Mouse (Mus musculus) CH12.LX (cell line): ENCODE data around the gene Catspere2. TPM values are rescaled to one million over a fixed set of nuclear protein-coding genes. Genes with fewer than 3 reads are reported as not detected.
"Not testable (repeated sequence)": the region's sequence is repeated elsewhere in the genome, so short reads cannot be mapped to it uniquely, and the experiment has no call there.

Experiments used
- DNase-seq: peaks from one replicate; pipeline ENCODE4 v3.0.0-alpha.2; 2013; ENCODE audit errors: extremely low read depth
- H3K27ac ChIP-seq: 2 replicates; pipeline ENCODE4 v1.5.1; 2012; ENCODE audit warnings: low read depth, mild to moderate bottlenecking, control low read depth, moderate library complexity; ENCODE audit not compliant: insufficient read depth
- H3K27me3 ChIP-seq: replicated peaks from 2 replicates; pipeline ENCODE3; 2012; ENCODE audit warnings: inconsistent platforms
- H3K36me3 ChIP-seq, 2 experiments: replicated peaks in 1 of 2; 2 replicates each; pipeline versions ENCODE3 to v1.6.1; 2012; ENCODE audit warnings: inconsistent platforms in 1 of 2, low read length in 1 of 2, mild to moderate bottlenecking in 1 of 2, mixed read lengths in 1 of 2, moderate library complexity in 1 of 2; ENCODE audit not compliant: control insufficient read depth in 1 of 2, insufficient read depth in 1 of 2
- H3K4me1 ChIP-seq, 2 experiments: 2 replicates each; pipeline ENCODE4 v1.6.1; 2012; ENCODE audit warnings: inconsistent platforms in 1 of 2, moderate library complexity in 1 of 2; ENCODE audit not compliant: insufficient read depth in 2 of 2, control insufficient read depth in 1 of 2
- H3K4me2 ChIP-seq: 2 replicates; pipeline ENCODE4 v1.6.1; 2012; ENCODE audit warnings: low read depth, mild to moderate bottlenecking, control low read depth; ENCODE audit not compliant: poor library complexity, insufficient read depth, severe bottlenecking
- H3K4me3 ChIP-seq, 3 experiments: fragments of 150-350 bp in 1 of 3; sonication (generic) in 1 of 3; replicated peaks in 1 of 3; 2 replicates each; pipeline versions ENCODE3 to v1.5.1; 2011 to 2012; ENCODE audit warnings: low read depth in 2 of 3, low read length in 2 of 3, mild to moderate bottlenecking in 2 of 3, moderate library complexity in 2 of 3, control low read depth in 1 of 3, improper control_type of control experiment in 1 of 3, inconsistent platforms in 1 of 3, mixed read lengths in 1 of 3; ENCODE audit not compliant: poor library complexity in 1 of 3
- H3K79me2 ChIP-seq: replicated peaks from 2 replicates; pipeline ENCODE4 v1.6.1; 2012; ENCODE audit warnings: mild to moderate bottlenecking, moderate library complexity; ENCODE audit not compliant: control insufficient read depth, poor library complexity, insufficient read depth, severe bottlenecking; ENCODE audit errors: extremely low read depth
- H3K9ac ChIP-seq: 2 replicates; pipeline ENCODE4 v1.6.1; 2012; ENCODE audit warnings: low read depth, mild to moderate bottlenecking, control low read depth, moderate library complexity; ENCODE audit not compliant: insufficient read depth
- H3K9me3 ChIP-seq: replicated peaks from 2 replicates; pipeline ENCODE3; 2012; ENCODE audit warnings: low read length, inconsistent platforms, mixed read lengths
- BHLHE40 ChIP-seq: IDR thresholded peaks from 2 replicates; pipeline ENCODE4 v1.6.1; 2011; ENCODE audit warnings: mild to moderate bottlenecking, low read depth, low read length, improper control_type of control experiment
- CHD2 ChIP-seq: IDR thresholded peaks from 2 replicates; pipeline ENCODE4 v1.6.1; 2011; ENCODE audit warnings: low read length, improper control_type of control experiment
- E2F4 ChIP-seq: IDR thresholded peaks from 2 replicates; pipeline ENCODE4 v1.6.1; 2011; ENCODE audit warnings: low read depth, low read length, improper control_type of control experiment; ENCODE audit not compliant: insufficient replicate concordance
- ELF1 ChIP-seq: IDR thresholded peaks from 2 replicates; pipeline ENCODE4 v1.6.1; 2014; ENCODE audit warnings: low read depth, mild to moderate bottlenecking, inconsistent platforms, low read length, improper control_type of control experiment
- GABPA ChIP-seq: IDR thresholded peaks from 2 replicates; pipeline ENCODE4 v1.6.1; 2012; ENCODE audit warnings: low read depth, low read length, improper control_type of control experiment, inconsistent platforms; ENCODE audit not compliant: insufficient replicate concordance
- HCFC1 ChIP-seq: IDR thresholded peaks from 2 replicates; pipeline ENCODE4 v1.6.1; 2012; ENCODE audit warnings: low read depth, mild to moderate bottlenecking, inconsistent platforms, low read length, improper control_type of control experiment
- KAT2A ChIP-seq: IDR thresholded peaks from 2 replicates; pipeline ENCODE4 v1.6.1; 2012; ENCODE audit warnings: low read length, improper control_type of control experiment, inconsistent platforms; ENCODE audit not compliant: insufficient replicate concordance
- MAX ChIP-seq: IDR thresholded peaks from 2 replicates; pipeline ENCODE4 v1.6.1; 2011; ENCODE audit warnings: low read length, improper control_type of control experiment
- MEF2A ChIP-seq: IDR thresholded peaks from 2 replicates; pipeline ENCODE4 v1.6.1; 2014; ENCODE audit warnings: low read depth, mild to moderate bottlenecking, inconsistent platforms, low read length, improper control_type of control experiment, borderline replicate concordance
- MXI1 ChIP-seq: IDR thresholded peaks from 2 replicates; pipeline ENCODE4 v1.6.1; 2011; ENCODE audit warnings: mild to moderate bottlenecking, low read depth, low read length, improper control_type of control experiment
- MYC ChIP-seq: IDR thresholded peaks from 2 replicates; pipeline ENCODE4 v1.6.1; 2011; ENCODE audit warnings: low read depth, mild to moderate bottlenecking, improper control_type of control experiment, low read length
- NELFE ChIP-seq: IDR thresholded peaks from 2 replicates; pipeline ENCODE4 v1.6.1; 2011; ENCODE audit warnings: low read depth, low read length, improper control_type of control experiment
- NRF1 ChIP-seq: IDR thresholded peaks from 2 replicates; pipeline ENCODE4 v1.6.1; 2014; ENCODE audit warnings: low read depth, mild to moderate bottlenecking, inconsistent platforms, low read length, improper control_type of control experiment, moderate library complexity
- POLR2A ChIP-seq: IDR thresholded peaks from 2 replicates; pipeline ENCODE4 v1.6.1; 2011; ENCODE audit warnings: low read depth, mild to moderate bottlenecking, improper control_type of control experiment, low read length
- POLR2AphosphoS2 ChIP-seq: IDR thresholded peaks from 2 replicates; pipeline ENCODE4 v1.6.1; 2011; ENCODE audit warnings: low read depth, low read length, improper control_type of control experiment
- SIN3A ChIP-seq: IDR thresholded peaks from 2 replicates; pipeline ENCODE4 v1.6.1; 2012; ENCODE audit warnings: low read length, improper control_type of control experiment, inconsistent platforms
- TBP ChIP-seq: conservative IDR thresholded peaks from 2 replicates; pipeline ENCODE4 v1.6.1; 2011; ENCODE audit warnings: low read depth, low read length, improper control_type of control experiment
- TCF12 ChIP-seq: IDR thresholded peaks from 2 replicates; pipeline ENCODE4 v1.6.1; 2014; ENCODE audit warnings: low read depth, mild to moderate bottlenecking, inconsistent platforms, low read length, improper control_type of control experiment
- USF1 ChIP-seq: IDR thresholded peaks from 2 replicates; pipeline ENCODE4 v1.6.1; 2014; ENCODE audit warnings: low read depth, mild to moderate bottlenecking, inconsistent platforms, low read length, improper control_type of control experiment
- ZMIZ1 ChIP-seq: IDR thresholded peaks from 2 replicates; pipeline ENCODE4 v1.6.1; 2012; ENCODE audit warnings: low read depth, mild to moderate bottlenecking, inconsistent platforms, low read length, improper control_type of control experiment
- dilution Hi-C: fragments of 300-500 bp; cut with MboI; formaldehyde crosslinking; loops from 2 replicates; pipeline ENCODE4 v1.14.3; 2020; ENCODE audit warnings: low sequenced_read_pairs; ENCODE audit not compliant: extremely low pct_unique_long_range_greater_than_20kb, extremely low pct_ligation_motif_present
- in situ Hi-C: fragments of 300-500 bp; cut with MboI; formaldehyde crosslinking; loops from 3 replicates; pipeline ENCODE4 v1.14.3; 2019; ENCODE audit warnings: low sequenced_read_pairs, low pct_ligation_motif_present, low pct_unique_long_range_greater_than_20kb, mixed read lengths
- polyA plus RNA-seq: library from polyadenylated mRNA; unstranded; fragments of >175 nt; gene quantifications from 2 replicates; pipeline ENCODE4 v1.2.1, GENCODE M21; 2012; ENCODE audit warnings: low read depth; ENCODE audit not compliant: insufficient read length
- total RNA-seq, 2 experiments: library from RNA; depleted of rRNA; stranded (reverse); fragments of 300-350 nt in 1 of 2; fragments of >200 nt in 1 of 2; gene quantifications; 2 replicates each; pipeline ENCODE4 v1.2.3; 2012 to 2014

Gene Catspere2
- total and polyA plus RNA-seq, 3 experiments, result not detected

DNA sequence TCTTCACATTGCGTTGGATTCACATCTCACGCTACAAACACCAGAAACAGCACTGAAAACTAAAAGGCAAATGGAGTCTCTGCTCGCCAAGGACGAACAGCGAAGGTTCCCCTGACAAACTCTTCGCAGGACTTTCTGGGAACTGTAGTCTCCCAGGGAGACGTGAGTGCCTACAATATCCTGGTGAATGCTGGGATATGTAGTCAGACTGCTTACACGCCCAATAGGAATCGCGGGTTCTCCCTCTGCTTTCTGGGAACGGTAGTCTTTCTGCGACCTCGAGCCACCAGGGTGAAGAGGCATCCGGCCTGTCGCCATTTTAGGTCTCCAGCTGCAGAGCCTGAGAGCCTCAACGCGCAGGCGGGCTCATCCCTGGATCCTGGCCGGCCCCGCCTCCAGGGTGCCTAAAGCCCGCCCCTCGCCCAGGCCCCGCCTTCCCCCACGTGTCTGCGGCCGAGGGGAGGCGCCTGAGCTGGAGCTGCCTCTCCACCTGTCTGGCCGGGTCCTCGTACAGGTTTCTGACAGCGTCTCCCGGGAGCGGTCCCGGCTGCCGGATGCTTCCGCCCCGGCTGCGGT is 204.1 kb downstream of the Catspere2 start, which contains the start of gene Desi2:
Gene Desi2, plus strand, starts transcription at position 202 of the 576 bp plus-strand sequence.
- DNase-seq, result peak; percentile 96
- H3K4me3 ChIP-seq, result peak within 1 kb of the TSS; percentile 52 to 82 (median 70)
- H3K27ac ChIP-seq, result peak within 1 kb of the TSS; percentile 54; the same call in 1 of the 2 replicates
- in situ Hi-C loops, H3K9me3 ChIP-seq, dilution Hi-C loops: not testable (repeated sequence)
- peak within 1 kb of the TSS; percentile 80; the same call in 1 of the 2 replicates for H3K4me2 ChIP-seq
- H3K4me1 ChIP-seq, result peaks cover 0 to 26% of the 10 kb centered on the region in 2 experiments; a peak in 2 of 4 replicates
- peak; percentile 97 for TF ChIP-seq KAT2A
- peak; percentile 84 for TF ChIP-seq NELFE
- peak; percentile 77; the same call in 1 of the 2 replicates for TF ChIP-seq ZMIZ1
- TF ChIP-seq MXI1, result peak; percentile 70
- TF ChIP-seq POLR2A, result peak; percentile 79
- peak; percentile 65 for TF ChIP-seq SIN3A
- TF ChIP-seq TCF12, result peak; percentile 65
- peak; percentile 78; the same call in 1 of the 2 replicates for TF ChIP-seq POLR2AphosphoS2
- TF ChIP-seq MYC, result peak; percentile 10; the same call in 1 of the 2 replicates
- TF ChIP-seq USF1, result peak; percentile 59
- TF ChIP-seq NRF1, result peak; percentile 79
- TF ChIP-seq GABPA, result peak; percentile 64; the same call in 1 of the 2 replicates
- TF ChIP-seq MEF2A, result 0 out of 2 replicates have a peak, but pooled peaks have one; percentile 27
- TF ChIP-seq CHD2, result peak; percentile 64
- peak; percentile 80 for TF ChIP-seq ELF1
- peak; percentile 85 for TF ChIP-seq TBP
- TF ChIP-seq E2F4, result 0 out of 2 replicates have a peak, but pooled peaks have one; percentile 56
- TF ChIP-seq BHLHE40, result peak; percentile 27; the same call in 1 of the 2 replicates
- peak; percentile 92 for TF ChIP-seq HCFC1
- TF ChIP-seq MAX, result peak; percentile 33; the same call in 1 of the 2 replicates
- TF ChIP-seq, all 38 proteins: peak for 20; not testable (repeated sequence) for 18
- peak within 1 kb of the TSS; percentile 67; the same call in 1 of the 2 replicates for H3K9ac ChIP-seq
- not testable (repeated sequence) for H3K36me3 ChIP-seq, H3K79me2 ChIP-seq, H3K27me3 ChIP-seq
